9 mouse cellular contexts compared by ENCODE assay signal in the genomic region with DNA sequence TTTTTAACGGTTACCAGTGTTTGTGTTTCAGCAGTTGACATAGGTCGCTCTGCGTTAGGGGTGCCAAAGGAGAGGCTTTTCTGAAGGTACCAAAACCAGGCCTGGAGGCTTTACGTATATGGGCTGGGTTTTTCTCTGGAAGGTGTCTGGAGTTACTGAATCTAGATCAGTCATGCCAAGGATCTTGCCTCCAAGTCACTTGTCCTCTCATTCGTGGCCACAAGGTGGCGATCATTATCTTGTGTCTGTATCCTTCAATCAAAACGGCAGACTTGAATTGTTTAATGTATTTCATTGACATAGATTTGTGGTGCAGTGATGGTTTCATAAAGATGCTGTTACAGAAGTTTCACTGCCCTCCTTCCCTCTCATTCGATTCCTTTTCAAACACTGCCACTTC. TPM values are rescaled to one million over a fixed set of nuclear protein-coding genes. Genes with fewer than 3 reads are reported as not detected.
DNase-seq lines count a peak whose midpoint lies in the region; ATAC-seq lines count a peak whose summit lies in the region.
"Had no signal": no experiment of that assay in that cellular context is flagged by ENCODE, and none has a peak within 500 bp of the region (broad histone marks: within the 10 kb centered on the region; RNA-seq: fewer than 3 reads in every experiment).

No protein-coding gene starts in this region.

- H3K27ac ChIP-seq in forebrain, embryonic 11.5 days (ENCODE audit: low read depth, low read length) = no peak overlapping the region
- H3K27ac ChIP-seq in forebrain, embryonic 12.5 days = no peak overlapping the region
- H3K27ac ChIP-seq: limb, embryonic 12.5 days had no signal

- no peaks in the 10 kb centered on the region for H3K36me3 ChIP-seq in forebrain, embryonic 11.5 days (ENCODE audit: control insufficient read depth, insufficient read depth, low read length)
- peaks cover 6% of the 10 kb centered on the region for H3K36me3 ChIP-seq in forebrain, embryonic 12.5 days (replicated peaks)

- H3K4me3 ChIP-seq in forebrain, embryonic 11.5 days (ENCODE audit: low read depth, low read length) = no peak overlapping the region
- no peak overlapping the region for H3K4me3 ChIP-seq in forebrain, embryonic 12.5 days (replicated peaks)
- H3K4me3 ChIP-seq: limb, embryonic 12.5 days had no signal

- WGBS in forebrain, embryonic 11.5 days = 46% methylated on average over 8 of the region's 8 CpGs
- 39% methylated on average over 8 of the region's 8 CpGs for WGBS in forebrain, embryonic 12.5 days

- H3K27me3 ChIP-seq in forebrain, embryonic 11.5 days (ENCODE audit: control insufficient read depth, insufficient read depth, low read length) = no peaks in the 10 kb centered on the region
- H3K27me3 ChIP-seq in forebrain, embryonic 12.5 days = no peaks in the 10 kb centered on the region
- H3K27me3 ChIP-seq: limb, embryonic 12.5 days had no signal

- peak; percentile 74 for DNase-seq in forebrain, embryonic 11.5 days (ENCODE audit: low spot score)
- DNase-seq in 3134 (ENCODE audit: extremely low read depth, insufficient read length, low spot score) = peak; percentile 36
- DNase-seq in embryo, embryonic 10.5 days (ENCODE audit: low spot score) = peak; percentile 81
- DNase-seq in kidney, adult 9 months = peak; percentile 75
- peak; percentile 54 to 63 for DNase-seq in lung, adult 18-20 months
- peak; percentile 25 for DNase-seq in skeletal muscle tissue, adult 2 months (ENCODE audit: low read depth, low spot score)

- H3K9me3 ChIP-seq in forebrain, embryonic 11.5 days (ENCODE audit: control insufficient read depth, low read length) = no peaks in the 10 kb centered on the region
- H3K9me3 ChIP-seq in forebrain, embryonic 12.5 days = no peaks in the 10 kb centered on the region
- H3K9me3 ChIP-seq: limb, embryonic 12.5 days had no signal

- no peaks in the 10 kb centered on the region for H3K4me1 ChIP-seq in forebrain, embryonic 11.5 days (replicated peaks; ENCODE audit: control insufficient read depth, insufficient read depth, low read length)
- H3K4me1 ChIP-seq in forebrain, embryonic 12.5 days = no peaks in the 10 kb centered on the region
- H3K4me1 ChIP-seq: limb, embryonic 12.5 days had no signal

- H3K9ac ChIP-seq in forebrain, embryonic 11.5 days (ENCODE audit: low read length) = no peak overlapping the region
- no peak overlapping the region for H3K9ac ChIP-seq in forebrain, embryonic 12.5 days
- H3K9ac ChIP-seq: limb, embryonic 12.5 days had no signal

- ATAC-seq in forebrain, embryonic 11.5 days (replicated peaks; ENCODE audit: low FRiP score) = no peak
- ATAC-seq in forebrain, embryonic 12.5 days (ENCODE audit: low FRiP score) = no peak
- ATAC-seq in activated CD4-positive, CD25-positive, alpha-beta regulatory T cell, adult 4 months = peak; percentile 28

- H3K4me2 ChIP-seq in forebrain, embryonic 11.5 days (ENCODE audit: low read depth, low read length, severe bottlenecking) = no peak overlapping the region
- H3K4me2 ChIP-seq in forebrain, embryonic 12.5 days = no peak overlapping the region
- H3K4me2 ChIP-seq: limb, embryonic 12.5 days had no signal

RNA-seq across cellular contexts. Expression of gene Tbc1d22a, which starts 29.4 kb away (rescaled TPM):
- 8.7 and 9.3 TPM in 2 replicates for polyA plus RNA-seq in forebrain, embryonic 11.5 days (2014; fragmentation: Nextera tagmentation; extraction: Ambion mirVana)
- polyA plus RNA-seq in forebrain, embryonic 12.5 days (2016; fragmentation: Nextera tagmentation; extraction: Ambion mirVana) = 9.1 and 9.4 TPM in 2 replicates
- polyA plus RNA-seq in activated CD4-positive, CD25-positive, alpha-beta regulatory T cell, adult 4 months (2017; shearing (Covaris generic)) = 10 to 100 TPM; 10.6 to 13.1 TPM

RNA-seq across cellular contexts. Expression of gene Cerk, which starts 57.8 kb away (rescaled TPM):
- polyA plus RNA-seq in forebrain, embryonic 11.5 days (2014; fragmentation: Nextera tagmentation; extraction: Ambion mirVana) = 17.4 and 19.1 TPM in 2 replicates
- polyA plus RNA-seq in forebrain, embryonic 12.5 days (2016; fragmentation: Nextera tagmentation; extraction: Ambion mirVana) = 24.1 and 24.9 TPM in 2 replicates
- 1 to 10 TPM; 5.1 to 5.7 TPM for polyA plus RNA-seq in activated CD4-positive, CD25-positive, alpha-beta regulatory T cell, adult 4 months (2017; shearing (Covaris generic))

Comparison
In these comparisons a context has a peak if more than half of its experiments do, and no peak if none do; other contexts are left out.
1. DNase-seq: peak in every context shown above with its lines; median percentile 81 in embryo, embryonic 10.5 days; 75 in kidney, adult 9 months; 74 in forebrain, embryonic 11.5 days; 58 in lung, adult 18-20 months; 36 in 3134; 25 in skeletal muscle tissue, adult 2 months.